Mouse (Mus musculus) midbrain, embryonic 14.5 days (tissue): ENCODE measurements around the gene Cul7. TPM values are rescaled to one million over a fixed set of nuclear protein-coding genes. Genes with fewer than 3 reads are reported as not detected.

ENCODE experiments used
- ATAC-seq: fragments of 200-750 bp; cut with Nextera tagmentation; 2 replicates; pipeline ENCODE4 v1.8.0; 2017; ENCODE audit warnings: moderate number of reproducible peaks, moderate library complexity; ENCODE audit not compliant: low FRiP score, low TSS enrichment
- DNase-seq: peaks from one replicate; pipeline ENCODE4 v3.0.0-alpha.2; 2015
- H3K27ac ChIP-seq: fragments of 300-500 bp; sonication (generic); replicated peaks from 2 replicates; pipeline ENCODE4 v1.5.1; 2014; ENCODE audit warnings: mild to moderate bottlenecking, low read depth, low read length, moderate library complexity
- H3K27me3 ChIP-seq: fragments of 300-500 bp; sonication (generic); 2 replicates; pipeline ENCODE4 v1.6.1; 2014; ENCODE audit warnings: low read length, control low read depth, mixed read lengths; ENCODE audit not compliant: control insufficient read depth, insufficient read depth
- H3K36me3 ChIP-seq: fragments of 300-500 bp; sonication (generic); 2 replicates; pipeline ENCODE4 v1.6.1; 2014; ENCODE audit warnings: low read length, control low read depth; ENCODE audit not compliant: control insufficient read depth, insufficient read depth
- H3K4me1 ChIP-seq: fragments of 300-500 bp; sonication (generic); 2 replicates; pipeline ENCODE4 v1.6.1; 2014; ENCODE audit warnings: mild to moderate bottlenecking, antibody characterized with exemption, low read length, control low read depth; ENCODE audit not compliant: control insufficient read depth, insufficient read depth
- H3K4me2 ChIP-seq: fragments of 300-500 bp; sonication (generic); 2 replicates; pipeline ENCODE4 v1.6.1; 2014; ENCODE audit warnings: mild to moderate bottlenecking, low read length, moderate library complexity
- H3K4me3 ChIP-seq: fragments of 300-500 bp; sonication (generic); replicated peaks from 2 replicates; pipeline ENCODE4 v1.5.1; 2014; ENCODE audit warnings: low read depth, low read length
- H3K9ac ChIP-seq: fragments of 300-500 bp; sonication (generic); replicated peaks from 2 replicates; pipeline ENCODE4 v1.6.1; 2014; ENCODE audit warnings: mild to moderate bottlenecking, low read length, moderate library complexity
- H3K9me3 ChIP-seq: fragments of 300-500 bp; sonication (generic); 2 replicates; pipeline ENCODE4 v1.6.1; 2016; ENCODE audit warnings: low read length, control low read depth, mixed read lengths; ENCODE audit not compliant: control insufficient read depth
- WGBS: fragments of 180-500 bp; shearing (Covaris S2); extraction: QIAGEN DNeasy Blood & Tissue Kit; methylation state at CpG from one replicate; pipeline ENCODE4 v1.1.7; 2014; 5-methylcytosine and 5-hydroxymethylcytosine counted together
- polyA plus RNA-seq: library from polyadenylated mRNA; unstranded; fragments of >200 nt; fragmentation: Nextera tagmentation; extraction: Ambion mirVana; gene quantifications from 2 replicates; pipeline ENCODE4 v1.2.1, GENCODE M21; 2014

Gene Cul7
- polyA plus RNA-seq, 1 experiment from 2014 or later, result 32.3 TPM

- H3K9ac ChIP-seq, result no peak overlapping the region
- no peak overlapping the region for H3K4me3 ChIP-seq
- no peak for ATAC-seq
- no peak overlapping the region for H3K27ac ChIP-seq
- WGBS, result 81% methylated on average over 2 of the region's 2 CpGs
- H3K9me3 ChIP-seq, result no peaks in the 10 kb centered on the region
- DNase-seq, result no peak
- peaks cover 13% of the 10 kb centered on the region; the same call in 1 of the 2 replicates for H3K4me1 ChIP-seq
- no peaks in the 10 kb centered on the region for H3K27me3 ChIP-seq
- H3K36me3 ChIP-seq, result no peaks in the 10 kb centered on the region
- no peak overlapping the region for H3K4me2 ChIP-seq
These were observed 37.9 kb upstream of the Cul7 start for GRCm38 (mm10) chr17:46612189-46612588.

GRCm38 (mm10) chr17:46612820-46613219, 37.3 kb upstream of the Cul7 start:
- WGBS, result 53% methylated on average over 4 of the region's 4 CpGs
- no peak for DNase-seq
- H3K9ac ChIP-seq, result no peak overlapping the region
- no peak overlapping the region for H3K4me3 ChIP-seq
- no peaks in the 10 kb centered on the region for H3K27me3 ChIP-seq
- H3K36me3 ChIP-seq, result no peaks in the 10 kb centered on the region
- H3K9me3 ChIP-seq, result no peaks in the 10 kb centered on the region
- H3K27ac ChIP-seq, result no peak overlapping the region
- H3K4me1 ChIP-seq, result peaks cover 18% of the 10 kb centered on the region; the same call in 1 of the 2 replicates
- no peak overlapping the region for H3K4me2 ChIP-seq
- ATAC-seq, result no peak

GRCm38 (mm10) chr17:46613229-46613628, 36.9 kb upstream of the Cul7 start:
- H3K9ac ChIP-seq, result no peak overlapping the region
- no peak overlapping the region for H3K4me3 ChIP-seq
- WGBS, result 62% methylated on average over 3 of the region's 3 CpGs
- peaks cover 22% of the 10 kb centered on the region for H3K4me1 ChIP-seq
- no peaks in the 10 kb centered on the region for H3K9me3 ChIP-seq
- H3K4me2 ChIP-seq, result no peak overlapping the region
- no peaks in the 10 kb centered on the region for H3K36me3 ChIP-seq
- ATAC-seq (no peak), DNase-seq (no peak)
- no peak overlapping the region for H3K27ac ChIP-seq
- H3K27me3 ChIP-seq, result no peaks in the 10 kb centered on the region

GRCm38 (mm10) chr17:46617799-46618198, 32.3 kb upstream of the Cul7 start:
- no peaks in the 10 kb centered on the region for H3K36me3 ChIP-seq
- ATAC-seq (no peak), DNase-seq (no peak)
- H3K9ac ChIP-seq, result no peak overlapping the region
- H3K4me3 ChIP-seq, result no peak overlapping the region
- 0 out of 2 replicates have a peak overlapping the region, but pooled peaks have one; percentile 34 for H3K4me2 ChIP-seq
- no peaks in the 10 kb centered on the region for H3K27me3 ChIP-seq
- H3K27ac ChIP-seq, result peak overlapping the region; percentile 73; the same call in 1 of the 2 replicates
- no peaks in the 10 kb centered on the region for H3K9me3 ChIP-seq
- WGBS, result 75% methylated on average over 12 of the region's 12 CpGs
- H3K4me1 ChIP-seq, result peaks cover 33% of the 10 kb centered on the region

GRCm38 (mm10) chr17:46618394-46618768, 31.8 kb upstream of the Cul7 start:
- Histone ChIP-seq H3K4me2 (peak overlapping the region; percentile 34), H3K4me1 (peaks cover 33% of the 10 kb centered on the region), H3K36me3 (no peaks in the 10 kb centered on the region), H3K4me3 (no peak overlapping the region), H3K9me3 (no peaks in the 10 kb centered on the region), H3K9ac (no peak overlapping the region), H3K27me3 (no peaks in the 10 kb centered on the region), H3K27ac (peak overlapping the region; percentile 73)
- ATAC-seq (no peak), DNase-seq (peak; percentile 30)
- WGBS, result 14% methylated on average over 6 of the region's 6 CpGs

GRCm38 (mm10) chr17:46618769-46619682, 31.1 kb upstream of the Cul7 start:
- Histone ChIP-seq H3K4me2 (peak overlapping the region; percentile 34), H3K9me3 (no peaks in the 10 kb centered on the region), H3K27me3 (no peaks in the 10 kb centered on the region), H3K27ac (peak overlapping the region; percentile 73), H3K9ac (peak overlapping the region; percentile 36), H3K4me1 (peaks cover 34% of the 10 kb centered on the region), H3K36me3 (no peaks in the 10 kb centered on the region), H3K4me3 (no peak overlapping the region)
- DNase-seq, result peak; percentile 65
- 0 out of 2 replicates have a peak, but pooled peaks have one; percentile 46 for ATAC-seq
- WGBS, result 6% methylated on average over 27 of the region's 27 CpGs

GRCm38 (mm10) chr17:46619683-46620357, 30.3 kb upstream of the Cul7 start:
- 30% methylated on average over 16 of the region's 16 CpGs for WGBS
- Histone ChIP-seq H3K9ac (peak overlapping the region; percentile 36; the same call in 1 of the 2 replicates), H3K27me3 (no peaks in the 10 kb centered on the region), H3K4me3 (no peak overlapping the region), H3K27ac (peak overlapping the region; percentile 73), H3K4me2 (peak overlapping the region; percentile 34), H3K9me3 (no peaks in the 10 kb centered on the region), H3K36me3 (no peaks in the 10 kb centered on the region), H3K4me1 (peaks cover 41% of the 10 kb centered on the region)
- peak; percentile 55 for DNase-seq
- no peak for ATAC-seq

- peaks cover 43% of the 10 kb centered on the region for H3K4me1 ChIP-seq
- WGBS, result 76% methylated on average over 15 of the region's 15 CpGs
These were observed 28.8 kb upstream of the Cul7 start for GRCm38 (mm10) chr17:46621324-46621723.

More at GRCm38 (mm10) chr17:46621324-46621723, 28.8 kb upstream of the Cul7 start:
- no peaks in the 10 kb centered on the region for H3K9me3 ChIP-seq
- DNase-seq (peak; percentile 35), ATAC-seq (no peak)
- H3K27me3 ChIP-seq, result no peaks in the 10 kb centered on the region
- H3K27ac ChIP-seq, result no peak overlapping the region
- H3K9ac ChIP-seq, result no peak overlapping the region
- H3K36me3 ChIP-seq, result no peaks in the 10 kb centered on the region
- no peak overlapping the region for H3K4me2 ChIP-seq
- H3K4me3 ChIP-seq, result no peak overlapping the region
